Mouse (Mus musculus) embryonic facial prominence, embryonic 15.5 days (tissue): ENCODE data around the gene Pitpnm2. TPM values are rescaled to one million over a fixed set of nuclear protein-coding genes. Genes with fewer than 3 reads are reported as not detected.

Experiments
- ATAC-seq: fragments of 200-750 bp; cut with Nextera tagmentation; 2 replicates; pipeline ENCODE4 v1.8.0; 2017; ENCODE audit warnings: low read depth, moderate TSS enrichment; ENCODE audit not compliant: insufficient number of reproducible peaks, low FRiP score, low TSS enrichment
- H3K27ac ChIP-seq: fragments of 300-500 bp; sonication (generic); replicated peaks from 2 replicates; pipeline ENCODE4 v1.5.1; 2015; ENCODE audit warnings: mild to moderate bottlenecking, inconsistent platforms
- H3K27me3 ChIP-seq: fragments of 300-500 bp; sonication (generic); 2 replicates; pipeline ENCODE4 v1.6.1; 2015; ENCODE audit warnings: inconsistent platforms
- H3K36me3 ChIP-seq: fragments of 300-500 bp; sonication (generic); 2 replicates; pipeline ENCODE4 v1.6.1; 2015; ENCODE audit warnings: mild to moderate bottlenecking, inconsistent platforms
- H3K4me1 ChIP-seq: fragments of 300-500 bp; sonication (generic); 2 replicates; pipeline ENCODE4 v1.6.1; 2015; ENCODE audit warnings: inconsistent platforms
- H3K4me2 ChIP-seq: fragments of 300-500 bp; sonication (generic); replicated peaks from 2 replicates; pipeline ENCODE4 v1.6.1; 2015; ENCODE audit warnings: mild to moderate bottlenecking, inconsistent platforms
- H3K4me3 ChIP-seq: fragments of 300-500 bp; sonication (generic); replicated peaks from 2 replicates; pipeline ENCODE4 v1.5.1; 2015; ENCODE audit warnings: mild to moderate bottlenecking, inconsistent platforms
- H3K9ac ChIP-seq: fragments of 300-500 bp; sonication (generic); 2 replicates; pipeline ENCODE4 v1.6.1; 2015; ENCODE audit warnings: inconsistent platforms
- H3K9me3 ChIP-seq: fragments of 300-500 bp; sonication (generic); replicated peaks from 2 replicates; pipeline ENCODE4 v1.6.1; 2016; ENCODE audit warnings: inconsistent platforms
- whole genome bisulfite sequencing: fragments of 180-500 bp; shearing (Covaris S2); methylation state at CpG from one replicate; pipeline ENCODE4 v1.1.7; 2015; 5-methylcytosine and 5-hydroxymethylcytosine counted together
- polyA plus RNA-seq: library from polyadenylated mRNA; unstranded; fragments of >200 nt; fragmentation: Nextera tagmentation; extraction: Ambion mirVana; gene quantifications from 2 replicates; pipeline ENCODE4 v1.2.1, GENCODE M21; 2015

Pitpnm2 gene
- polyA plus RNA-seq, 1 experiment from 2014 or later: 5.0 TPM

DNA sequence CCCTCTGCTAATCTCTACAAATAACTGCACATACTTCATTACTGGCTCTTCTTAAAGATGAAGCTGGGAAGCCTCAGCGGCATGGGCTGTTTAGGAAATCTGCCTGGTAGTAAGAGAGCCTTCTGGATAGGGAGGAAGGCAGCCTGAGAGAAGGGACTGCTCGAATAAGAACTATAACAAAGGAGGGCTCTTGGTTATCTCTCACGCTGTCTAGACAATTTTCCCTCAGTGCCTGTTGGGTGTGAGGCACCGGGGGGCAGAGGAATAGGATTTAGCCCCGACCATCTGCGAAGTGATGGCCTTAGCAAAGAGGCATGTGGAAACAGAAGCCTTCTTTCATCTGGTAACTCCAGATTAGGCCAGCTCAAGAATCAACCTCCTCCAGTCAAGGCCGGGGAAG is 2.3 kb downstream of the Pitpnm2 start:
- Histone ChIP-seq H3K27ac (no peak overlapping the region), H3K4me1 (peaks cover 28% of the 10 kb centered on the region), H3K27me3 (no peaks in the 10 kb centered on the region), H3K36me3 (peaks cover 11% of the 10 kb centered on the region), H3K4me2 (no peak overlapping the region), H3K9me3 (no peaks in the 10 kb centered on the region), H3K4me3 (0 out of 2 replicates have a peak overlapping the region, but pooled peaks have one; percentile 62), H3K9ac (no peak overlapping the region)
- 43% methylated on average over 7 of the region's 7 CpGs for WGBS
- ATAC-seq: no peak

- 93% methylated on average over 7 of the region's 7 CpGs for WGBS
- no peak for ATAC-seq
- Histone ChIP-seq H3K9me3 (no peaks in the 10 kb centered on the region), H3K27ac (no peak overlapping the region), H3K27me3 (no peaks in the 10 kb centered on the region), H3K4me2 (no peak overlapping the region), H3K4me1 (peaks cover 40% of the 10 kb centered on the region), H3K9ac (no peak overlapping the region), H3K36me3 (peaks cover 11% of the 10 kb centered on the region), H3K4me3 (no peak overlapping the region)
These were observed 4.7 kb downstream of the Pitpnm2 start for GRCm38 (mm10) chr5:124244885-124245284.

DNA sequence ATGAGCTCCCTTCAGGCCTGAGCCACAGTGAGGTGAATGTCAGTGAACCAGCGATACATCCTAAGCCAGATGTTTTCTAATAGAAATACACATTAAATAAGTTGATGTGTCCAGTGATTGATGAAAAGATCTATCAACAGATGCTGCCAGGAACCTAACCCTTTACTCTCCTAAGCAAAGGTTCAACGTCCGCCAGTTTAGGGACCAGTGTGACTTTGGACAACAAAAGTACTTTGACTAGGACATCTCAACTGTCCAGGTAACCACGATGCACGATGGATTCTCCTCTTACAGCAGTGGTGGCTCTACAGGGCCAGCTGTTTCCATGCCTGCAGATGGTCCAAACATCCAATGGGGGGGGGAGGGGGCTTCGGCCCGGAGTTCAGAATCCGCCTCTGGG is 5.1 kb downstream of the Pitpnm2 start:
- Histone ChIP-seq H3K4me3 (no peak overlapping the region), H3K9me3 (no peaks in the 10 kb centered on the region), H3K9ac (no peak overlapping the region), H3K4me1 (peaks cover 40% of the 10 kb centered on the region), H3K27me3 (no peaks in the 10 kb centered on the region), H3K27ac (no peak overlapping the region), H3K36me3 (peaks cover 11% of the 10 kb centered on the region), H3K4me2 (no peak overlapping the region)
- no peak for ATAC-seq
- WGBS: 98% methylated on average over 8 of the region's 8 CpGs

GRCm38 (mm10) chr5:124243236-124243901 is 6.2 kb downstream of the Pitpnm2 start:
- H3K4me3 ChIP-seq: no peak overlapping the region
- no peaks in the 10 kb centered on the region for H3K9me3 ChIP-seq
- H3K27ac ChIP-seq: no peak overlapping the region
- ATAC-seq: no peak
- H3K36me3 ChIP-seq: peaks cover 11% of the 10 kb centered on the region
- H3K27me3 ChIP-seq: no peaks in the 10 kb centered on the region
- peaks cover 39% of the 10 kb centered on the region for H3K4me1 ChIP-seq
- H3K4me2 ChIP-seq: no peak overlapping the region
- WGBS: 77% methylated on average over 9 of the region's 9 CpGs
- H3K9ac ChIP-seq: no peak overlapping the region

DNA sequence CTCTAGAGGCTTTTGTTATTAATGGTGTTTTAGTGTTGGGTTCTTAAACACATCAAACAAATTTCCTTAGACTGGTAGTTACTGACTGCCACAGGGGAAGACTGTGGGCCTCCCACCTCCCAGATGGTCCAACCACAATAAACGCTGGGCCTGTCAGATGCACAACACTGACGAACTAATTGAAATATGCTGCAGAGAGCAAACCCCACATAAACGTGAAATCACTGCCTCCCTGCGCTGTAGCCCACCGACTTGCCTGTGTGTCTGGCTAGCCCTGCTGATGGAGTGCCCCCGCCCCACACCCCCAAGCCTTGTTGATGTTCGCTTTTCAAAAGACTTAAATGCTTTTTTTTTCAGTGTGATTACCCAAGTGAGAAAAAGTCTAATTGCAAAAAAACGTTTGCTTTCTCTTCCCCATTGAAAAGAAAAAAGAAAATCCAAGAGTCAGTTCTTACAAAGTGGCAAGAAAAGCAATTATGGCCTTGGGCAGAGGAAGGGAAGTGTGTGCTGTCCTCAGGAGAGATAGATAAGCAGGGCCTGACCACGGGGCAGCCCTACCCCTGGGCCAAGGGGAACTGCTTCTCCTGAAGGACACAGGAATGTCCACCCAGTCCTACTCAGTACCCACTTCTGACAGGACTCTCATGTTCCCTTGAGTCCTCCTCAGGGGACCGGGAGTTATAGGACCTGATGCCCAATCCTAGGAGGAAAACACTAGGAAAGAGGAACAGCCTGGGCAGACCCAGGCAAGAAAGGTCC is 7.7 kb downstream of the Pitpnm2 start:
- ATAC-seq: no peak
- 30% methylated on average over 10 of the region's 10 CpGs for WGBS

GRCm38 (mm10) chr5:124240841-124241685 is 8.5 kb downstream of the Pitpnm2 start:
- Histone ChIP-seq H3K9ac (no peak overlapping the region), H3K27ac (peak overlapping the region; percentile 12; the same call in 1 of the 2 replicates), H3K4me3 (no peak overlapping the region), H3K27me3 (no peaks in the 10 kb centered on the region), H3K36me3 (peaks cover 11% of the 10 kb centered on the region), H3K9me3 (no peaks in the 10 kb centered on the region), H3K4me1 (peaks cover 27% of the 10 kb centered on the region), H3K4me2 (peak overlapping the region; percentile 19)
- 23% methylated on average over 22 of the region's 22 CpGs for WGBS
- ATAC-seq: peak; percentile 26; the same call in 1 of the 2 replicates

More for the DNA sequence above, 7.7 kb downstream of the Pitpnm2 start:
- H3K27me3 ChIP-seq: no peaks in the 10 kb centered on the region
- peak overlapping the region; percentile 19 for H3K4me2 ChIP-seq
- H3K4me3 ChIP-seq: no peak overlapping the region
- peaks cover 27% of the 10 kb centered on the region for H3K4me1 ChIP-seq
- peak overlapping the region; percentile 12; the same call in 1 of the 2 replicates for H3K27ac ChIP-seq
- no peaks in the 10 kb centered on the region for H3K9me3 ChIP-seq
- peaks cover 11% of the 10 kb centered on the region for H3K36me3 ChIP-seq
- no peak overlapping the region for H3K9ac ChIP-seq

GRCm38 (mm10) chr5:124236180-124236579 is 13.4 kb downstream of the Pitpnm2 start:
- WGBS: 83% methylated on average over 4 of the region's 4 CpGs
- no peak overlapping the region for H3K27ac ChIP-seq
- no peak overlapping the region for H3K4me3 ChIP-seq
- no peak for ATAC-seq
- H3K9ac ChIP-seq: no peak overlapping the region
- no peaks in the 10 kb centered on the region for H3K9me3 ChIP-seq
- H3K4me1 ChIP-seq: peaks cover 33% of the 10 kb centered on the region
- H3K4me2 ChIP-seq: no peak overlapping the region
- no peaks in the 10 kb centered on the region for H3K27me3 ChIP-seq
- H3K36me3 ChIP-seq: no peaks in the 10 kb centered on the region

DNA sequence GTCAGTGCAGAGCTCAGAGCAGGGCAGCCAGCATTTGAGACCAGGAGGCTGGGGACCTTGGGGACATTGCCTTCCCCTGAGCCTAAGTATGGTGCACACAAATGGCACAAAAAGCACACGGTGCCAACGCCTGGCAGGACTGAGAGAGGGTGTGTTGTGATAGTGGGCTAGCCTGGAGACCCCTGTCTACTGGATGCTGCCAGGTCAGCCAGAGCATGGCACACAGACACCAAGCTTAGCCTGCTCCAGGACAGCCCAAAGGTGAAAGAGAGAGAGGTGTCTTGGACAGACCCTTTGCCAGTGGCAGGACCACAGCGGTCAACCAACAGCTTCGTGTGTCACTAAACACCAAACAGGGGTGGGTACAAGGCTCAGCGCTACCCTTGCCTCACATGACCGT is 14.8 kb downstream of the Pitpnm2 start:
- WGBS: 90% methylated on average over 6 of the region's 6 CpGs
- Histone ChIP-seq H3K27me3 (no peaks in the 10 kb centered on the region), H3K36me3 (no peaks in the 10 kb centered on the region), H3K27ac (no peak overlapping the region), H3K9ac (no peak overlapping the region), H3K9me3 (no peaks in the 10 kb centered on the region), H3K4me1 (peaks cover 26% of the 10 kb centered on the region), H3K4me3 (no peak overlapping the region), H3K4me2 (no peak overlapping the region)
- no peak; the same call in 1 of the 2 replicates for ATAC-seq

GRCm38 (mm10) chr5:124233874-124234661 is 15.5 kb downstream of the Pitpnm2 start:
- no peak overlapping the region for H3K27ac ChIP-seq

DNA sequence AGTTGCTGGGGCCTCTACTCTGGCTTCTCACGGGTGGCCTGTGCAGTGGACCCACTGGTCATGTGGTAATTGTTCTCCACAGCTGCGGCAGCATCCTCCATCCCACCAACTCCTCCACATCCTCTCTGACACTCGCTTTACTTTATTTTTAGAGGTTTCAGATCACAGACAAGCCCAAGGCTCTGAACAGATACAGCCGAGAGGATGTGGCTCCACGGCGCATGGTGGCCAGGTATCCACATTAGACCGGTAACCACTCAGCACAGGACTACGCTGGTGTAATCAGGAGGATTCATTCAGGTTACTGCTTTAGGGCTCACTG is 16.5 kb downstream of the Pitpnm2 start:
- peaks cover 20% of the 10 kb centered on the region for H3K4me1 ChIP-seq
- H3K9ac ChIP-seq: no peak overlapping the region
- 76% methylated on average over 8 of the region's 8 CpGs for WGBS
- no peak for ATAC-seq
- no peak overlapping the region for H3K4me3 ChIP-seq
- no peak overlapping the region for H3K27ac ChIP-seq
- no peaks in the 10 kb centered on the region for H3K27me3 ChIP-seq
- no peak overlapping the region for H3K4me2 ChIP-seq
- no peaks in the 10 kb centered on the region for H3K9me3 ChIP-seq
- H3K36me3 ChIP-seq: no peaks in the 10 kb centered on the region

More at GRCm38 (mm10) chr5:124233874-124234661, 15.5 kb downstream of the Pitpnm2 start:
- no peaks in the 10 kb centered on the region for H3K9me3 ChIP-seq
- no peak overlapping the region for H3K9ac ChIP-seq
- no peak overlapping the region for H3K4me3 ChIP-seq
- H3K36me3 ChIP-seq: no peaks in the 10 kb centered on the region
- 54% methylated on average over 12 of the region's 12 CpGs for WGBS
- no peak overlapping the region for H3K4me2 ChIP-seq
- no peaks in the 10 kb centered on the region for H3K27me3 ChIP-seq
- no peak for ATAC-seq
- H3K4me1 ChIP-seq: peaks cover 24% of the 10 kb centered on the region
